In genomic region chr8:83624739-83625138, GRCm38 (mm10) we compare ENCODE assay signal across 8 mouse cellular contexts. TPM values are rescaled to one million over a fixed set of nuclear protein-coding genes. Genes with fewer than 3 reads are reported as not detected.
DNase-seq lines count a peak whose midpoint lies in the region; ATAC-seq and TF ChIP-seq lines count a peak whose summit lies in the region.

No protein-coding gene starts in this region.

- H3K27ac ChIP-seq in heart, postnatal 0 days (ENCODE audit: low read depth): no peak overlapping the region
- H3K27ac ChIP-seq in heart, embryonic 10.5 days: no peak overlapping the region
- H3K27ac ChIP-seq in liver, embryonic 13.5 days: peak overlapping the region; percentile 77; the same call in 1 of the 2 replicates

- no peak for DNase-seq in heart, postnatal 0 days (ENCODE audit: low spot score)
- no peak for DNase-seq in heart, embryonic 10.5 days (ENCODE audit: low spot score)
- peak; percentile 53 for DNase-seq in NIH3T3 (ENCODE audit: low read depth)
- peak; percentile 47 for DNase-seq in embryo, embryonic 10.5 days (ENCODE audit: low spot score)
- no peak for DNase-seq in liver, embryonic 13.5 days
- no peak for DNase-seq in thymus, postnatal 36 days

- peak; percentile 72 for TF ChIP-seq CTCF in heart, postnatal 0 days (IDR thresholded peaks at IDR 0.05; ENCODE audit: low read depth)

- ATAC-seq in heart, postnatal 0 days (ENCODE audit: insufficient read depth, low read depth): peak; percentile 49; the same call in 1 of the 2 replicates
- ATAC-seq in liver, embryonic 13.5 days (ENCODE audit: low read depth): no peak
- ATAC-seq in inflammation-experienced regulatory T-cells, adult 6 months: no peak
- ATAC-seq in monocyte, adult 5-6 weeks (replicated peaks; ENCODE audit: insufficient number of reproducible peaks, low FRiP score, low TSS enrichment, poor library complexity, severe bottlenecking): no peak

- H3K27me3 ChIP-seq in heart, postnatal 0 days (ENCODE audit: control insufficient read depth, insufficient read depth, low read length): no peaks in the 10 kb centered on the region
- 0 out of 2 replicates have a peak, but pooled peaks cover 5% of the 10 kb centered on the region for H3K27me3 ChIP-seq in heart, embryonic 10.5 days (ENCODE audit: insufficient read depth, poor library complexity, severe bottlenecking)
- no peaks in the 10 kb centered on the region for H3K27me3 ChIP-seq in liver, embryonic 13.5 days

- H3K9me3 ChIP-seq in heart, postnatal 0 days (replicated peaks; ENCODE audit: control insufficient read depth, low read length): no peaks in the 10 kb centered on the region
- H3K9me3 ChIP-seq in heart, embryonic 10.5 days: no peaks in the 10 kb centered on the region
- no peaks in the 10 kb centered on the region for H3K9me3 ChIP-seq in liver, embryonic 13.5 days (replicated peaks)

- TF ChIP-seq EP300 in heart, postnatal 0 days (IDR thresholded peaks at IDR 0.05; ENCODE audit: low read depth): no peak

- H3K9ac ChIP-seq in heart, postnatal 0 days (replicated peaks; ENCODE audit: low read depth, low read length): no peak overlapping the region
- no peak overlapping the region for H3K9ac ChIP-seq in liver, embryonic 13.5 days

- no peak overlapping the region for H3K4me3 ChIP-seq in heart, postnatal 0 days (ENCODE audit: low read depth, low read length)
- H3K4me3 ChIP-seq in heart, embryonic 10.5 days: no peak overlapping the region
- H3K4me3 ChIP-seq in liver, embryonic 13.5 days (replicated peaks): no peak overlapping the region

- WGBS in heart, postnatal 0 days: 36% methylated on average over 3 of the region's 3 CpGs
- 45% methylated on average over 3 of the region's 3 CpGs for WGBS in heart, embryonic 10.5 days
- 34% methylated on average over 3 of the region's 3 CpGs for WGBS in liver, embryonic 13.5 days (ENCODE audit: insufficient replicate concordance)

- H3K36me3 ChIP-seq in heart, postnatal 0 days (replicated peaks; ENCODE audit: control insufficient read depth, insufficient read depth, low read length): no peaks in the 10 kb centered on the region
- no peaks in the 10 kb centered on the region for H3K36me3 ChIP-seq in heart, embryonic 10.5 days
- no peaks in the 10 kb centered on the region for H3K36me3 ChIP-seq in liver, embryonic 13.5 days

- H3K4me1 ChIP-seq in heart, postnatal 0 days (ENCODE audit: control insufficient read depth, insufficient read depth): no peaks in the 10 kb centered on the region
- H3K4me1 ChIP-seq in heart, embryonic 10.5 days: peaks cover 13% of the 10 kb centered on the region
- peaks cover 60% of the 10 kb centered on the region for H3K4me1 ChIP-seq in liver, embryonic 13.5 days (replicated peaks)

- no peak overlapping the region for H3K4me2 ChIP-seq in heart, postnatal 0 days (ENCODE audit: low read depth, low read length)
- no peak overlapping the region for H3K4me2 ChIP-seq in liver, embryonic 13.5 days

RNA-seq across cellular contexts. Expression of gene Dnajb1, which starts 16.7 kb away (rescaled TPM):
- total RNA-seq in heart, postnatal 0 days (2014; rRNA removed; ENCODE audit: low replicate concordance): 17.6 and 21.3 TPM in 2 replicates
- polyA plus RNA-seq in heart, postnatal 0 days (2015; fragmentation: Nextera tagmentation; extraction: Ambion mirVana): 23.3 and 26.7 TPM in 2 replicates
- polyA plus RNA-seq in heart, embryonic 10.5 days (2016; fragmentation: Nextera tagmentation; extraction: Ambion mirVana): 51.9 and 71.5 TPM in 2 replicates
- 54.5 and 59.6 TPM in 2 replicates for polyA plus RNA-seq in liver, embryonic 13.5 days (2015; fragmentation: Nextera tagmentation; extraction: Ambion mirVana)
- 10 to 100 TPM; 36.3 to 53.7 (median 41.0) TPM for polyA plus RNA-seq in inflammation-experienced regulatory T-cells, adult 6 months (2017; shearing (Covaris generic))
- 35.2 to 112 TPM (median 38.5 TPM) in 3 replicates for total RNA-seq in monocyte, adult 5-6 weeks (2017)

RNA-seq across cellular contexts. Expression of gene Tecr, which starts 17.0 kb away (rescaled TPM):
- 253 and 327 TPM in 2 replicates for total RNA-seq in heart, postnatal 0 days (2014; rRNA removed; ENCODE audit: low replicate concordance)
- 380 and 391 TPM in 2 replicates for polyA plus RNA-seq in heart, postnatal 0 days (2015; fragmentation: Nextera tagmentation; extraction: Ambion mirVana)
- polyA plus RNA-seq in heart, embryonic 10.5 days (2016; fragmentation: Nextera tagmentation; extraction: Ambion mirVana): 568 and 608 TPM in 2 replicates
- 334 and 348 TPM in 2 replicates for polyA plus RNA-seq in liver, embryonic 13.5 days (2015; fragmentation: Nextera tagmentation; extraction: Ambion mirVana)
- polyA plus RNA-seq in inflammation-experienced regulatory T-cells, adult 6 months (2017; shearing (Covaris generic)): 100 to 1,000 TPM; 341 to 488 (median 426) TPM
- 59.7 to 123 TPM (median 61.4 TPM) in 3 replicates for total RNA-seq in monocyte, adult 5-6 weeks (2017)

RNA-seq across cellular contexts. Expression of gene Gipc1, which starts 27.7 kb away (rescaled TPM):
- 82.2 and 82.6 TPM in 2 replicates for total RNA-seq in heart, postnatal 0 days (2014; rRNA removed; ENCODE audit: low replicate concordance)
- 101 and 102 TPM in 2 replicates for polyA plus RNA-seq in heart, postnatal 0 days (2015; fragmentation: Nextera tagmentation; extraction: Ambion mirVana)
- polyA plus RNA-seq in heart, embryonic 10.5 days (2016; fragmentation: Nextera tagmentation; extraction: Ambion mirVana): 204 and 214 TPM in 2 replicates
- 61.3 and 64.3 TPM in 2 replicates for polyA plus RNA-seq in liver, embryonic 13.5 days (2015; fragmentation: Nextera tagmentation; extraction: Ambion mirVana)
- 10 to 100 TPM; 14.4 to 18.1 (median 14.7) TPM for polyA plus RNA-seq in inflammation-experienced regulatory T-cells, adult 6 months (2017; shearing (Covaris generic))
- total RNA-seq in monocyte, adult 5-6 weeks (2017): 9.5 to 21.9 TPM (median 10.0 TPM) in 3 replicates

RNA-seq across cellular contexts. Expression of gene Ptger1, which starts 41.7 kb away (rescaled TPM):
- total RNA-seq in heart, postnatal 0 days (2014; rRNA removed; ENCODE audit: low replicate concordance): 0.15 TPM in 1 of 2 replicates, not detected in the other
- polyA plus RNA-seq in heart, postnatal 0 days (2015; fragmentation: Nextera tagmentation; extraction: Ambion mirVana): 0.20 and 0.32 TPM in 2 replicates
- polyA plus RNA-seq in heart, embryonic 10.5 days (2016; fragmentation: Nextera tagmentation; extraction: Ambion mirVana): 0.36 and 0.46 TPM in 2 replicates
- 0.06 and 0.32 TPM in 2 replicates for polyA plus RNA-seq in liver, embryonic 13.5 days (2015; fragmentation: Nextera tagmentation; extraction: Ambion mirVana)
- 1 to 10 TPM in 2 of 3 experiments, under 1 TPM in 1; 0.60 to 1.2 (median 1.1) TPM for polyA plus RNA-seq in inflammation-experienced regulatory T-cells, adult 6 months (2017; shearing (Covaris generic))
- 3.8 to 7.5 TPM (median 5.5 TPM) in 3 replicates for total RNA-seq in monocyte, adult 5-6 weeks (2017)

RNA-seq across cellular contexts. Expression of gene Ndufb7, which starts 58.3 kb away (rescaled TPM):
- 431 and 682 TPM in 2 replicates for total RNA-seq in heart, postnatal 0 days (2014; rRNA removed; ENCODE audit: low replicate concordance)
- polyA plus RNA-seq in heart, postnatal 0 days (2015; fragmentation: Nextera tagmentation; extraction: Ambion mirVana): 1,145 and 1,161 TPM in 2 replicates
- 479 and 560 TPM in 2 replicates for polyA plus RNA-seq in heart, embryonic 10.5 days (2016; fragmentation: Nextera tagmentation; extraction: Ambion mirVana)
- polyA plus RNA-seq in liver, embryonic 13.5 days (2015; fragmentation: Nextera tagmentation; extraction: Ambion mirVana): 268 and 288 TPM in 2 replicates
- 100 to 1,000 TPM; 284 to 389 (median 291) TPM for polyA plus RNA-seq in inflammation-experienced regulatory T-cells, adult 6 months (2017; shearing (Covaris generic))
- total RNA-seq in monocyte, adult 5-6 weeks (2017): 152 to 196 TPM (median 178 TPM) in 3 replicates

Comparison
In these comparisons a context has a peak if more than half of its experiments do, and no peak if none do; other contexts are left out.
1. DNase-seq: peak in NIH3T3 (single experiment) and embryo, embryonic 10.5 days (single experiment); none in heart, postnatal 0 days (single experiment), heart, embryonic 10.5 days (single experiment), liver, embryonic 13.5 days (single experiment) and thymus, postnatal 36 days (0 of 2).